Mouse (Mus musculus) forebrain, embryonic 16.5 days (tissue): ENCODE measurements around the gene Samhd1. TPM values are rescaled to one million over a fixed set of nuclear protein-coding genes. Genes with fewer than 3 reads are reported as not detected.
"Not testable (repeated sequence)": the region's sequence is repeated elsewhere in the genome, so short reads cannot be mapped to it uniquely, and the experiment has no call there.

Experiments used
- ATAC-seq: fragments of 200-750 bp; cut with Nextera tagmentation; 2 replicates; pipeline ENCODE4 v1.8.0; 2017; ENCODE audit warnings: mild to moderate bottlenecking, moderate library complexity
- H3K27ac ChIP-seq: fragments of 300-500 bp; sonication (generic); 2 replicates; pipeline ENCODE4 v1.5.1; 2014; ENCODE audit warnings: low read length, control low read depth
- H3K27me3 ChIP-seq: fragments of 300-500 bp; sonication (generic); replicated peaks from 2 replicates; pipeline ENCODE4 v1.6.1; 2014; ENCODE audit warnings: low read length; ENCODE audit not compliant: control insufficient read depth, insufficient read depth
- H3K36me3 ChIP-seq: fragments of 300-500 bp; sonication (generic); 2 replicates; pipeline ENCODE4 v1.6.1; 2014; ENCODE audit not compliant: control insufficient read depth, insufficient read depth
- H3K4me1 ChIP-seq: fragments of 300-500 bp; sonication (generic); replicated peaks from 2 replicates; pipeline ENCODE4 v1.6.1; 2014; ENCODE audit warnings: low read length; ENCODE audit not compliant: control insufficient read depth, insufficient read depth
- H3K4me2 ChIP-seq: fragments of 300-500 bp; sonication (generic); 2 replicates; pipeline ENCODE4 v1.6.1; 2014; ENCODE audit warnings: mild to moderate bottlenecking, low read length, control low read depth
- H3K4me3 ChIP-seq: fragments of 300-500 bp; sonication (generic); replicated peaks from 2 replicates; pipeline ENCODE4 v1.5.1; 2014; ENCODE audit warnings: mild to moderate bottlenecking, low read length, control low read depth
- H3K9ac ChIP-seq: fragments of 300-500 bp; sonication (generic); replicated peaks from 2 replicates; pipeline ENCODE4 v1.6.1; 2014; ENCODE audit warnings: low read depth, low read length, control low read depth
- H3K9me3 ChIP-seq: fragments of 300-500 bp; sonication (generic); 2 replicates; pipeline ENCODE4 v1.6.1; 2016; ENCODE audit warnings: low read length; ENCODE audit not compliant: control insufficient read depth
- WGBS: fragments of 180-500 bp; shearing (Covaris S2); extraction: QIAGEN DNeasy Blood & Tissue Kit; methylation state at CpG from one replicate; pipeline ENCODE4 v1.1.7; 2014; 5-methylcytosine and 5-hydroxymethylcytosine counted together
- polyA plus RNA-seq: library from polyadenylated mRNA; unstranded; fragments of >200 nt; fragmentation: Nextera tagmentation; extraction: Ambion mirVana; gene quantifications from 2 replicates; pipeline ENCODE4 v1.2.1, GENCODE M21; 2015

Samhd1 gene
- polyA plus RNA-seq, 1 experiment from 2014 or later, result 10.2 TPM

DNA sequence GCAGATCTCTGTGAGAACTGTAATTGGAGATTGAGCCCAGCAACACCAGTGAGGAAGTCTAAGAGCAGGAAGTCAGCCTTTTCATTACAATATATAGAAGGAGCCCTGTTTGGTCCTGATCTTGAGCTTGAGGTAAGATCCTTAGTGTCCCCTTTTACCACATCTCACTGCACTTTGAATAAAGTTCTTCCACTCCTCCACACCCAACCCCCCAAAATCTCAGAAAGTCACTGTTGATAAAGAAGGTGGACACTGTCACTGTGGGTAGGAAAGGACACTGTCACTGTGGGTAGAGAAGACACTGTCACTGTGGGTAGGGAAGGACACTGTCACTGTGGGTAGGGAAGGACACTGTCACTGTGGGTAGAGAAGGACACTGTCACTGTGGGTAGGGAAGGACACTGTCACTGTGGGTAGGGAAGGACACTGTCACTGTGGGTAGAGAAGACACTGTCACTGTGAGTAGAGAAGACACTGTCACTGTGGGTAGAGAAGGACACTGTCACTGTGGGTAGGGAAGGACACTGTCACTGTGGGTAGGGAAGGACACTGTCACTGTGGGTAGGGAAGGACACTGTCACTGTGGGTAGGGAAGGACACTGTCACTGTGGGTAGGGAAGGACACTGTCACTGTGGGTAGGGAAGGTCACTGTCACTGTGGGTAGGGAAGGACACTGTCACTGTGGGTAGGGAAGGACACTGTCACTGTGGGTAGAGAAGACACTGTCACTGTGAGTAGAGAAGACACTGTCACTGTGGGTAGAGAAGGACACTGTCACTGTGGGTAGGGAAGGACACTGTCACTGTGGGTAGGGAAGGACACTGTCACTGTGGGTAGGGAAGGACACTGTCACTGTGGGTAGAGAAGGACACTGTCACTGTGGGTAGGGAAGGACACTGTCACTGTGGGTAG lies 30.5 kb upstream of the Samhd1 start:
- H3K4me1 ChIP-seq, H3K9me3 ChIP-seq, H3K27ac ChIP-seq, H3K9ac ChIP-seq, H3K4me2 ChIP-seq, H3K4me3 ChIP-seq, ATAC-seq, H3K27me3 ChIP-seq: not testable (repeated sequence)
- H3K36me3 ChIP-seq, result peaks cover 12% of the 10 kb centered on the region

DNA sequence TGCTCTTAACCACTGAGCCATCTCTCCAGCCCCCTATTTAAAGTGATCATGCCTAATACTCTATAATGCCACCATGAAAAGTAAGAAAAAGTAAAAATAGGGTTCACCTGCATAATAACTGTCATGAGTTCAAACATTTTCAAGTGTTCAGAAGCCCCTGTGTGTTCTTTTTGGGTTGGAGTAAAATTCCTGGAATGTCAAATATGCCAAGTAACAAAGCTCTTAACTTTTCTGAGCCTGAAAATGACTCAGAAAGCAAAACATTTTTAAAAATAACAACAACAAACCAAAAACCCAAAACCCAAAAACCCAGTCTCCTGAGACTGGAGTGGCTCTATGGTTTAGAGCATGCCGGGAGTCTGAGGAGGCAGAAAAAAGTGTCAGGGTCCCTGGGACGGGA lies 29.0 kb upstream of the Samhd1 start:
- Histone ChIP-seq H3K4me3 (no peak overlapping the region), H3K4me1 (no peaks in the 10 kb centered on the region), H3K9me3 (no peaks in the 10 kb centered on the region), H3K27me3 (no peaks in the 10 kb centered on the region), H3K27ac (no peak overlapping the region), H3K36me3 (peaks cover 15% of the 10 kb centered on the region), H3K9ac (no peak overlapping the region), H3K4me2 (no peak overlapping the region)
- ATAC-seq, result no peak
- 92% methylated on average over 2 of the region's 2 CpGs for WGBS

DNA sequence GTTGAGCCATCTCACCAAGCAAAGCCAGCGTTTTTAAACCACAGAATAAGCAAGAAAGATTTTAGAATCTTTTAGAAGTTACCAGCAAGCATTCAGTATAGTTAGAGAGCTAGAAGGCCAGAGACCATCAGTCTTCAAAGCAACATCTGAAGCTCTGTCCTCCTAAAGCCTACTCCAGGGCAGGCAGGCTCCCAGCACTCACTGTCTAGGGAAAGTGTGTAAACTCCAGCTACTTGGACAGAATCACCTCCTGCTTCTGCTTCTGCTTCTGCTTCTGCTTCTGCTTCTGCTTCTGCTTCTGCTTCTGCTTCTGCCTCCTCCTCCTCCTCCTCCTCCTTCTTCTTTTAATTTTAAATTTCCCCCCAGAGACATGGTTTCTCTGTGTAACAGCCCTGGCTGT lies 21.0 kb upstream of the Samhd1 start:
- Histone ChIP-seq H3K9ac (no peak overlapping the region), H3K4me2 (no peak overlapping the region), H3K27ac (no peak overlapping the region), H3K4me1 (no peaks in the 10 kb centered on the region), H3K36me3 (peaks cover 14% of the 10 kb centered on the region), H3K4me3 (no peak overlapping the region), H3K27me3 (no peaks in the 10 kb centered on the region), H3K9me3 (no peaks in the 10 kb centered on the region)
- ATAC-seq, result no peak
- 76% methylated on average over 1 of the region's 1 CpGs for WGBS

DNA sequence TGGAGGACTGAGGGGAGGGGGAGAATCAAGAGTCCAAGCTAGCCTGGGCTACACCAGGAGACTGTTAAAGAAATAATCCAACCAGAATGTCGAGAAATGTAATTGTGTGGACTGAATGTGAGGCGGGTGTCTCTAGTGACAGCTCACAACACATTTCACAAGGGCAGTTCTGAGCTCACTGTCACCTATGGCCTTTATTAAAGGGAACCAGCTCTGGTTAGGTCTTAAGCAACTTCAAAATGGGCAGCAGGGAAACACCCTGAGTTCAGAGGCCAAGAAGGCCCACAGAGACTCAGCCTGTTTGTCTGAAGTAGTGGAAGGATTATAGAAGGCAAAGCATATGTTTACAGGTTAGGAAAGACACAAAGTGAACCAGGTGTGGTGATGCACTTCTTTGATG lies 18.2 kb upstream of the Samhd1 start:
- no peaks in the 10 kb centered on the region for H3K27me3 ChIP-seq
- H3K9me3 ChIP-seq, result no peaks in the 10 kb centered on the region
- WGBS, result 86% methylated on average over 2 of the region's 2 CpGs
- peaks cover 9% of the 10 kb centered on the region for H3K36me3 ChIP-seq
- ATAC-seq, result no peak
- no peaks in the 10 kb centered on the region for H3K4me1 ChIP-seq
- no peak overlapping the region for H3K4me2 ChIP-seq
- H3K4me3 ChIP-seq, result no peak overlapping the region
- H3K9ac ChIP-seq, result no peak overlapping the region
- H3K27ac ChIP-seq, result no peak overlapping the region

DNA sequence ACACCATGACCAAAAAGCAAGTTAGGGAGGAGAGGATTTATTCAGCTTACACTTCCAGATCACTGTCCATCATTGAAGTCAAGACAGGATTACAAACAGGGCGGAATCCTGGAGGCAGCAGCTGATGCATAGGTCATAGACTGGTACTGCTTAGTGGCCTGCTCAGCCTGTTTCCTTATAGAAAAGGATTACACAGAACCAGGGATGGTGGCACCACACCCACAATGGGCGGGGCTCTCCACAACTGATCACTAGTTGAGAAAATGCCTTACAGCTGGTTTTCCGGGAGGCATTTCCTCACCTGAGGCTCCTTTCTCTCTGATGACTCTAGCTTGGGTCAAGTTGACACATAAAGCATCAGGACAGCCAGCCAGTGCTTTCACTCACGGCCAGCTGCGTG lies 13.4 kb upstream of the Samhd1 start:
- no peak for ATAC-seq
- Histone ChIP-seq H3K9ac (no peak overlapping the region), H3K27me3 (no peaks in the 10 kb centered on the region), H3K9me3 (no peaks in the 10 kb centered on the region), H3K4me1 (no peaks in the 10 kb centered on the region), H3K27ac (no peak overlapping the region), H3K4me3 (no peak overlapping the region), H3K4me2 (no peak overlapping the region), H3K36me3 (peaks cover 5% of the 10 kb centered on the region; the same call in 1 of the 2 replicates)
- WGBS, result 95% methylated on average over 5 of the region's 5 CpGs

DNA sequence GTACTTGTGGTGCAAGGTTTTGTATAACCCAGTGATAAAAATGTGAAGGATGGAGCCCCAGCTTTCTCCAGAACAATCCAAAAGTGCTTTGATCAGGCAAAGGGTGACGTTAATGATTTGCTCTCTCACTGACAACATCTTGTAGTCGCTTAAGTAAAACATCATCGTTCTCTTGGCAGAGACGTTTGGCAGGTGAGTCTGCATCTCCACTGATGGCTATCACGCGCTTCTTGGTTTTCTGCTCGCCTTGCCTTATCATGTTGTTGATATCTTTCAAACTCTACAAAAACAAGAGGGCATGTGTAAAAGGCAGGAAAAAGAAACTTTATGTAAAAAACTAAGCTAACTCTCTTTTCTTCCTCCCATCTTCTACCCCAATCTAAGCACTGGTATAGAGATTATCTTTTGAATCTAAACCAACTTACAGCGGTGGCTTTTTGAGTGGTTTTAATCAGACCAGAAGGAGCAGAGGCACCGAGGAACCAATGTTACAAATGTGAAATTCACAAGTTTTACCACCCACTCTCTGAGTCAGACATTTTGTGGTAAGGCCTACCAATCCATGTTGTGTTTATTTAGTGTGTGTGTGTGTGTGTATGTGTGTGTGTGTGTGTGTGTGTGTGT lies 12.4 kb upstream of the Samhd1 start:
- Histone ChIP-seq H3K27ac (no peak overlapping the region), H3K9me3 (no peaks in the 10 kb centered on the region), H3K36me3 (peaks cover 5% of the 10 kb centered on the region; the same call in 1 of the 2 replicates), H3K4me2 (no peak overlapping the region), H3K4me1 (no peaks in the 10 kb centered on the region), H3K4me3 (no peak overlapping the region), H3K27me3 (no peaks in the 10 kb centered on the region), H3K9ac (no peak overlapping the region)
- WGBS, result 94% methylated on average over 9 of the region's 9 CpGs
- ATAC-seq, result no peak

DNA sequence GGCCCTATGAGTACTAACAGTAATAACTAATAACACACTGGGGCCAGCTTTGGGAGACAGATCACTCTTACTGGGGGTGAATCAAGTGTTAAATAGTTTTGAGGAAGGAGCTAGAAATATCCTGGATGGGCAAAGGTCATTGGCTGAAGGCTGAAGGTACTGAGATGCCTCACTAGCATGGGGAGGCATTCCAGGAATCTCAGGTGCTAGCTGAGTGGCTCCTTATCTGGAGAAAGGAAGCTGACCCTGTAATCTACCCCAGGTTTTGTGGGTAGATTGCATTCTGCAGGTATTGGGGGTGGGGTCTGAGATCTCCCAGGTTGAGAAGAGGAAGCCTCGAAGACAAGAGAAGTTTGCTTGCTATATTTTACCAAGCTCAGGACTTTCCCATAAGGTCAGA lies 10.1 kb upstream of the Samhd1 start:
- Histone ChIP-seq H3K4me1 (no peaks in the 10 kb centered on the region), H3K4me3 (no peak overlapping the region), H3K4me2 (no peak overlapping the region), H3K9me3 (no peaks in the 10 kb centered on the region), H3K27me3 (no peaks in the 10 kb centered on the region), H3K27ac (no peak overlapping the region), H3K9ac (no peak overlapping the region), H3K36me3 (peaks cover 5% of the 10 kb centered on the region; the same call in 1 of the 2 replicates)
- 83% methylated on average over 1 of the region's 1 CpGs for WGBS
- ATAC-seq, result no peak

DNA sequence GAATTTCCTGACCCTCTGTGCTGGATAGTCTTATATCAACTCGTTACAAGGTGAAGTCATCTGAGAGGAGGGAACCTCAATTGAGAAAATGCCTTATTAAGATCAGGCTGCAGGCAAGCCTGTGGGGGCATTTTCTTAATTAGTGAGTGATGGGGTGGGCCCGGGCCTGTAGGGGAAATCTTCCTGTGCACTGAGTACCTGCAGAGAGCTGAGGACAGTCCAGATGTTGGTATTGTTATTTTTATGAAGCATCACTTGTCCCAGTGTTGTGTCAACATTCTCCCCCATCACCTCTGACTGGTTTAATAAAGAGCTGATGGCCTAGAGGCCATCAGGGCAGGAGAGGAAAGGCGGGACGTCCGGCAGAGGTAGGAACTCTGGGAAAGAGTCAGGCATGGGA lies 9.1 kb upstream of the Samhd1 start:
- Histone ChIP-seq H3K36me3 (0 out of 2 replicates have a peak, but pooled peaks cover under 1% of the 10 kb centered on the region), H3K9me3 (no peaks in the 10 kb centered on the region), H3K27me3 (no peaks in the 10 kb centered on the region), H3K9ac (no peak overlapping the region), H3K4me1 (no peaks in the 10 kb centered on the region), H3K27ac (no peak overlapping the region), H3K4me2 (no peak overlapping the region), H3K4me3 (no peak overlapping the region)
- no peak for ATAC-seq
- 62% methylated on average over 5 of the region's 5 CpGs for WGBS

DNA sequence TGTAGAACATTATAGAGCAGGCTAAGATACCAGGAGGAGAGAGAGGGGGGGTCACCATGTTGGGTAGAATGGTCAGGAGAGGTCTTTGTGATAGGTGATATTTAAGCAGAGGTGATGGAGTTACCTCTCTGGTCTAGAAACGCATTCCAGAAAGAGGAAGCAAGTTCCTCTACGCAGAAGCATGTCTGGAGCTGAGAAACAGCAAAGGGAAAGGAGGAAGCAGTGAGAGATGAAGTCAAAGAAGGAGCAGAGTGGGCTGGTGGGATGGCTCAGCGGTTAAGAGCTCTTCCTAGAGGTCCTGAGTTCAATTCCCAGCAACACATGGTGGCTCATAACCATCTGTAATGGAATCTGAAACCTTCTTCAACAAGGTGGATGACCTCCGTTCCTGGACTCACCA lies 6.9 kb upstream of the Samhd1 start:
- no peaks in the 10 kb centered on the region for H3K27me3 ChIP-seq
- H3K36me3 ChIP-seq, result no peaks in the 10 kb centered on the region
- no peaks in the 10 kb centered on the region for H3K9me3 ChIP-seq
- 88% methylated on average over 4 of the region's 4 CpGs for WGBS
- H3K4me1 ChIP-seq, result no peaks in the 10 kb centered on the region
- H3K27ac ChIP-seq, result no peak overlapping the region
- H3K9ac ChIP-seq, result no peak overlapping the region
- H3K4me2 ChIP-seq, result no peak overlapping the region
- no peak for ATAC-seq
- no peak overlapping the region for H3K4me3 ChIP-seq
